ENCODE assay signal across 21 mouse cellular contexts in the genomic region with DNA sequence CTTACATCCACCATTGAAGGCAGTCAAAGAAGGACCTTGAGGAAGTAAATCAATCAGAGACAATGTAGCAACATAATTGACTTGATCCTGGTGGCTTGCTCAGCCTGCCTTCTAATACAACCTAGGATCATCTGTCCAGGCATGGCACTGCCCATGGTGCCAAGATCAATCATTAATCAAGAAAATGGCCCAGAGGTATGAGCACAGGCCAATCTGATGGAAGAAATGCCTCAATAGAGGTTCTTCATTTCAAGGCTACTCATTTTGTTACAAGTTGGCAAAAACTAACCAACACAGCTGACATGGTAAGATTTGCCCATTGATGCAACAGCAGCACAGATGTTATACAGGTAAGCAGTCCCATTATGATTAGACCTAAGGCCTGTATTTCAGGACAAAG.
"Had no signal": no experiment of that assay in that cellular context is flagged by ENCODE, and none has a peak within 500 bp of the region (broad histone marks: within the 10 kb centered on the region; RNA-seq: fewer than 3 reads in every experiment).

No protein-coding gene starts in this region.

- H3K4me2 ChIP-seq: lung, embryonic 14.5 days; midbrain, embryonic 12.5 days; neural tube, embryonic 13.5 days; neural tube, embryonic 15.5 days; stomach, embryonic 15.5 days had no signal

- H3K9ac ChIP-seq: lung, embryonic 14.5 days; midbrain, embryonic 12.5 days; neural tube, embryonic 13.5 days; neural tube, embryonic 15.5 days; stomach, embryonic 15.5 days had no signal

- H3K36me3 ChIP-seq: midbrain, embryonic 10.5 days; midbrain, embryonic 12.5 days; neural tube, embryonic 13.5 days; neural tube, embryonic 15.5 days; stomach, embryonic 15.5 days had no signal

- H3K9me3 ChIP-seq: midbrain, embryonic 10.5 days; midbrain, embryonic 12.5 days; neural tube, embryonic 13.5 days; neural tube, embryonic 15.5 days; stomach, embryonic 15.5 days had no signal

- H3K4me1 ChIP-seq: midbrain, embryonic 10.5 days; midbrain, embryonic 12.5 days; neural tube, embryonic 13.5 days; neural tube, embryonic 15.5 days; stomach, embryonic 15.5 days had no signal

- H3K27me3 ChIP-seq: midbrain, embryonic 12.5 days; neural tube, embryonic 13.5 days; neural tube, embryonic 15.5 days; stomach, embryonic 15.5 days had no signal

- ATAC-seq: midbrain, embryonic 16.5 days had no signal

- DNase-seq: lung, adult 18-20 months; lung, embryonic 14.5 days; lung, postnatal 10 days; lung, postnatal 4 days; midbrain, embryonic 14.5 days; retina, postnatal 1 day; right cerebral cortex, adult 18-20 months; right cerebral cortex, postnatal 25 days; right cerebral cortex, postnatal 4 days; spleen, adult 18-20 months; thymus, adult 2 months; thymus, postnatal 14 days; thymus, postnatal 36 days had no signal

- H3K27ac ChIP-seq: midbrain, embryonic 10.5 days; midbrain, embryonic 12.5 days; neural tube, embryonic 13.5 days; neural tube, embryonic 15.5 days; stomach, embryonic 15.5 days; stomach, postnatal 0 days had no signal

- H3K4me3 ChIP-seq: midbrain, embryonic 10.5 days; midbrain, embryonic 12.5 days; myocyte; neural tube, embryonic 13.5 days; neural tube, embryonic 15.5 days; stomach, embryonic 15.5 days had no signal
